Mouse (Mus musculus) ES-Bruce4 (cell line): ENCODE results near the gene AV320801. TPM values are rescaled to one million over a fixed set of nuclear protein-coding genes. Genes with fewer than 3 reads are reported as not detected.
"Not testable (repeated sequence)": the region's sequence is repeated elsewhere in the genome, so short reads cannot be mapped to it uniquely, and the experiment has no call there.

Source experiments
- H3K27ac ChIP-seq: 2 replicates; pipeline ENCODE4 v1.5.1; 2012; ENCODE audit warnings: low read length, inconsistent platforms; ENCODE audit not compliant: insufficient read depth
- H3K27me3 ChIP-seq: 2 replicates; pipeline ENCODE4 v1.6.1; 2012; ENCODE audit warnings: mild to moderate bottlenecking, low read length, inconsistent platforms; ENCODE audit not compliant: control insufficient read depth, poor library complexity, insufficient read depth, severe bottlenecking
- H3K36me3 ChIP-seq: 2 replicates; pipeline ENCODE4 v1.6.1; 2012; ENCODE audit warnings: inconsistent platforms, mild to moderate bottlenecking, low read length, moderate library complexity; ENCODE audit not compliant: control insufficient read depth, poor library complexity, insufficient read depth, severe bottlenecking
- H3K4me1 ChIP-seq: one replicate; pipeline ENCODE4 v1.8.1; 2011; ENCODE audit warnings: low read length; ENCODE audit not compliant: control insufficient read depth, insufficient read depth
- H3K4me3 ChIP-seq: 2 replicates; pipeline ENCODE4 v1.5.1; 2011; ENCODE audit warnings: low read depth, mild to moderate bottlenecking, low read length
- H3K9ac ChIP-seq: 2 replicates; pipeline ENCODE4 v1.6.1; 2012; ENCODE audit warnings: low read depth, mild to moderate bottlenecking, inconsistent platforms; ENCODE audit not compliant: poor library complexity, severe bottlenecking
- H3K9me3 ChIP-seq: replicated peaks from 2 replicates; pipeline ENCODE4 v1.6.1; 2012; ENCODE audit warnings: mild to moderate bottlenecking, low read length, inconsistent platforms; ENCODE audit not compliant: control insufficient read depth, poor library complexity, insufficient read depth, severe bottlenecking
- polyA plus RNA-seq: library from polyadenylated mRNA; stranded (reverse); fragments of >200 nt; gene quantifications from 2 replicates; pipeline ENCODE4 v1.2.4, GENCODE M21; 2011; ENCODE audit warnings: low read depth; ENCODE audit not compliant: missing spikeins, insufficient read depth, insufficient read length

The AV320801 gene
- not detected in 2 replicates for polyA plus RNA-seq

GRCm38 (mm10) chrX:135494288-135494687 is at the start of gene AV320801:
Gene AV320801, plus strand, starts transcription at chrX:135494588.
- H3K27me3 ChIP-seq, H3K9me3 ChIP-seq, H3K27ac ChIP-seq, H3K36me3 ChIP-seq, H3K9ac ChIP-seq, H3K4me1 ChIP-seq, H3K4me3 ChIP-seq: not testable (repeated sequence)

GRCm38 (mm10) chrX:135464160-135464559 is 30.2 kb upstream of the AV320801 start:
- not testable (repeated sequence) for H3K4me1 ChIP-seq, H3K36me3 ChIP-seq, H3K27me3 ChIP-seq, H3K27ac ChIP-seq, H3K9me3 ChIP-seq, H3K4me3 ChIP-seq, H3K9ac ChIP-seq

GRCm38 (mm10) chrX:135481902-135482301 is 12.5 kb upstream of the AV320801 start:
- not testable (repeated sequence) for H3K9me3 ChIP-seq, H3K36me3 ChIP-seq, H3K4me3 ChIP-seq, H3K27me3 ChIP-seq, H3K27ac ChIP-seq, H3K9ac ChIP-seq, H3K4me1 ChIP-seq

- H3K27me3 ChIP-seq, H3K9me3 ChIP-seq, H3K27ac ChIP-seq, H3K4me3 ChIP-seq, H3K4me1 ChIP-seq, H3K9ac ChIP-seq, H3K36me3 ChIP-seq: not testable (repeated sequence)
Observed at GRCm38 (mm10) chrX:135483183-135483582, 11.2 kb upstream of the AV320801 start.

Other genes with a start within 250 kb of the AV320801 start
- not detected in 2 replicates for gene Pramel3, start 192.3 kb upstream of the AV320801 start, polyA plus RNA-seq
- gene Gm5128, start 121.3 kb upstream of the AV320801 start, polyA plus RNA-seq: not detected in 2 replicates
- 0.18 TPM in 1 of 2 replicates, not detected in the other for gene Gm7903, start 60.8 kb upstream of the AV320801 start, polyA plus RNA-seq
- gene Nxf7, start 104.2 kb downstream of the AV320801 start, polyA plus RNA-seq: 6.4 TPM in 2 replicates
- not detected in 2 replicates for gene Prame, start 133.1 kb downstream of the AV320801 start, polyA plus RNA-seq
- 0.38 TPM in 1 of 2 replicates, not detected in the other for gene Tcp11x2, start 199.2 kb downstream of the AV320801 start, polyA plus RNA-seq
- not detected in 2 replicates for gene Tmsb15a, start 230.7 kb downstream of the AV320801 start, polyA plus RNA-seq
- 11.0 and 11.3 TPM in 2 replicates for gene Armcx5, start 248.1 kb downstream of the AV320801 start, polyA plus RNA-seq
- 47.8 and 49.3 TPM in 2 replicates for gene Gprasp1, start 248.1 kb downstream of the AV320801 start, polyA plus RNA-seq